Mouse (Mus musculus): Measurements from ENCODE around the gene Zfp831.

The Zfp831 gene

DNA sequence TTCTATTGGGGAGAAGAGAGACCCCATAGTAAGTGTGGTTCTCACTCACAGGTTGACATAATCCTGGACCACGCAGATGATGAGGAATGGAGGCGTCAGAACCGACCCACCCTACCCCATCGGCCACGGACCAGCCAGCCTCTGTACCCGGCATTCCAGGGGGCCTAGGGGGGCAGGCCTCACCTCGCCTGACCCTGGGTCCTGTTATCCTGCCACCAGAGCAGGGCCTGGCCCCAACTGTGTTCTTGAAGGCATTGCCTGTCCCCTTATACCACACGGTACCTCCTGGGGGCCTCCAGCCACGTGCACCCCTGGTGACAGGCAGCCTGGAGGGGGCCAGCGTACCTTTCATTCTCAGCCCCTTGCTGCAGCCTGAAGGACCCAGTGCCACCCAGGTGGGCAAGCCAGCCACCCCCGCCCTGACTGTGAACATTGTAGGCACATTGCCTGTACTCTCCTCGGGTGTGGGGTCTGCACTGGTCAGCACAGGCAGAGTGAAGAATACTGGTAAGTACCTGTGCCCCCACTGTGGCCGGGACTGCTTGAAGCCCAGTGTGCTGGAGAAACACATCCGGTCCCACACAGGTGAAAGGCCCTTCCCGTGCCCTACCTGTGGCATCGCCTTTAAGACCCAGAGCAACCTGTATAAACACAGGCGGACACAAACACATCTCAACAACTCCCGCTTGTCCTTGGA lies at the start of gene Zfp831:
Gene Zfp831 (plus strand): TSS at position 87 of the 697 bp plus-strand sequence.
- DNase-seq: no peak

DNA sequence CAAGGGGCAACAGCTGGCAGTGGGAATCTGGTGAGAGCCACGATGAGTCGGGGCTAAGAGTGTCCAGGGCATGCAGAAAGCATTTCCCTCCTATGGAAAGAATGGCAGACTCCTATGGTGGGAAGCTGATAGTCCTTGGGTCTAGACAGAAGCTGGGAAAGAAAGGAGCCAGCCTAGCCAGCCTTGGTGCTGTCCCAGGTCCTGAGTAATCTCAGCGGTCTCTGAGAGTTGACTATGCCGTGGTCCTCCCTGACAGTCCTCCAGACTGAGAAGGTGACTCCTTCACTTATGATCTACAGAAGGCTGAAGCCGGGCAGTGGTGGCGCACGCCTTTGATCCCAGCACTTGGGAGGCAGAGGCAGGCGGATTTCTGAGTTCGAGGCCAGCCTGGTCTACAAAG lies 48.4 kb upstream of the Zfp831 start:
- DNase-seq: no peak

DNA sequence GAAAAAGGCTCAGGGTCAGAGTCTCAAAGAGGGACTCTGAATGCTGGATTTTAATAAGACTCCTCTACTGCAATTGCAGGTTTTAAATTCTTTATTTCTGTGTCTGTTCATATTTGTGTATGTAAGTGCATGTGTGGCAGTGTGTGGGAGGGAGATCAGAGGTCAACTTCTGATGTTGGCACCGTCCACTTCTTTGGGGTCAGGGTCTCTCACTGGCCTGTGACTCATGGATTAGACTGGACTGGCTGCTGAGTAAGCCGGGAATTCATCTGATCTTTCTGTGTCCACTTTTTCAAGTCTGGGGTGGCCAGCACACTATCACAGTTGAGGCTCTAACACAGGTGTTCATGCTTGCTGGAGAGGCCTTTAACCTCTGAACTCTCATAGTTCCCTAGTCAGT lies 47.7 kb upstream of the Zfp831 start:
- no peak for DNase-seq

DNA sequence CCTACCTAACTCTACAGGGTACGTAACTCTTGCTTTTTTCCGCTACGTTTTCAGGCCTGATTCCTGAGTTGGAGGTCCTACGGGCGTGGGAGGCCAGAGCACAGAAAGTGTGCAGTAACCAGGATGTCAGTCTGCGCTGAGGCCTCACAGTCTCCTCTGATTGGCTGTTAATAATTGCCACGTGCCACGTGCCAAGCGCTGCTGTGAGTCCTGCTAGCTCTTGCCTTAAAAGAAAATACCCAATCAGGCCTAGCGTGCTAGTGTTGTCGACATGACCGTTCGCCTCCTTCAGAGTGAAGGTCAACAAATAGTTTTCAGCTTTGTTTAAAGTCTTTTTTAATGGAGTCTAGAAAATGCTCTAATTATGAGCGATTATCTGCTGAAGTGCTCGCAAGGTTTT lies 46.9 kb upstream of the Zfp831 start:
- DNase-seq: no peak

DNA sequence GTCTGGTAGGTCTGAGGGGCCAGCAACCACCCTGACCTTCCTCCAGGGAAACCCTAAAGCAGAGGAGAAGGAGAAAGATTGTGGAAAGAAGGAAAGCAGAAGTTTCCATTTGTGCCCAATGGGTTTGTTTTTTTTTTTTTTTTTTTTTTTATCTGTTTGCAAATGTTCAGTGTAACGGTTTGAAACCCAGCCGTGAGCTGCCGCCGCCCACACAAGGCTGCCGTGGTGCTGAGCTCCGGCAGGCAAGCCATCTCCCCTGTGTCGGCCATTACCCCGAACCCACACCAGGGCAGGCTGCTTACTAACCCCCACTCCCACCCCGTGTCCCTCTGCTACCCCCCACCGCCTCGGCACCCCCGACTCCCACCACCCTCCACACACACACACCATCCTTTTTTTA lies 44.9 kb upstream of the Zfp831 start:
- peak; percentile 60 for DNase-seq

DNA sequence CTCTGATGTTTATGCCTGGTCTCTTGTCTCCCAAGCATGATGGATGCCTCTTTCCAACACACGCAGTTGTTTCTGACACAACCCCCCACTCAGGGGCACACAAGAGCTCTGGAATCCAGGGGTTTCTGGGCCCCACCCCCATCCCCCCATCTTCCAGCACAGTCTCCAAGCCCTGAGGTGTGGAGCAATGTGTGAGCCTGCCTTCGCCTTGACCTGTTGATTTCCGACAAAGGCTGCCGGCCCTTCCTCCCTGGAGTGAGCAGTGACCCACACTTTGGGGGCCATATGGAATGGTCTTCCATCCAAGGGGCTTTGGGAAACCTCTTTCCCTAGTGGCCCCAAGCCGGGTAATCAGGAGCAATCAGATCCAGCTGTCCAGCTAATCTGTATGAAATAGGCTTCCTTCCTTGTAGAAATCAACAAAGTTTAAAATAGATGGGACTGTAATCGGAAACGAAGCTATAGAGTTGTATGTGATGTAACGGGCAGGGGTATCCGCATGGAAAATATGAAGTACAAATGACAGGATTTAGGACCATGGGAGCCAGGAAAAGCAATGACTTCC lies 44.2 kb upstream of the Zfp831 start:
- no peak for DNase-seq

DNA sequence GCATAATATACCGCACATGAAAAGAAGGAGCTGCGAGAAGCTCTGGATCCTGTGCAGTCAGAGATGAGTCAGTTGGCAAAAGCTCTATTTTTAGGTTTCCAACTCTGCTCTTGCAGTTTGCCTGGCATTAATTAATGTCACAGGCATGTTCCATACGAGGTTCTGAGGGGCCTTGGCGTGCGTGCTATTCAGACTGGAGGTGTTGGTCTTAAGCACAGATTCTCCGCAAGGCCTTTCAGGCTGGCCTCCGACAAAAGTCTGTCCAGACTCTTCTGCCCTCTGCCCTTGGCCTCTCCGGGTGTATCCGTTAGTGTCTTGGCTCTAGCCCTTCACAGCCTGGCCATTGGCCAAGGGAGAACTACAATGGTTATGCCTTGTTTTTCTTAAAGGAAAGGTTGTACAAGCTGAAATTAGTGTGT lies 43.5 kb upstream of the Zfp831 start:
- DNase-seq: no peak

DNA sequence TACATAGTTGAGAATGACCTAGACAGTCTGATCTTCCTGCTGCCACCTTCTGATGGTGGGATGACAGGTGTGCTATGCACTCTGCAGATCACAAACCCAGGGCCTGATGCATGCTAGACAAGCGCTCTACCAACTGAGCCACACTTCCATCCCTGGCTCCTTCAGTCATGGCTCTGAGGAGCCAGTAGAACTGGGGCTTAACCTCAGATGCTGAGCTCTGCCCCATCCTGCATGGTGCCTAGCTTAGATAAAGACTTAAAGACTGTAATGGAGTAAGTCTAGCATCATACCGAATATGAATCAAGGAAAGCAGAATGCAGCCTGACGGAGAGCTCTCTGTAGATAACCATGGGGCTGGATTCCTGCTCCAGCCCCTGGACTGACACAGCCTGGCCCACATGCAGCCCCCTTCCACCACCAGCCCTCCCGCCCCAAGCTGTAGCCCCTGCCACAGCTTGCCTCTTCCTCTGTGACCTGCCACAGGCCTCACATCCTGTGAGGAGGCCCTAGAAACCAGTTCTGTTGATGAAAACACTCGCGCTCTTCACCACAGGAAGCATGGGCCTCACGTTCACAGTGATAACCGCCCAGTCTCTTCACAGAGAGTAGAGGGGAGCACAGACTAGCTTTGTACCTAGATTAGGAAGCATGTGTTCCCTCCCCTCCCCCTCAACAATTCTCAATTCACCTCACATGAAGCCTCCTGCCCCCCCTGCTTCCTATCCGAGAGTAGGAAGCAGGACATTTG lies 41.2 kb upstream of the Zfp831 start:
- peak; percentile 79 for DNase-seq

DNA sequence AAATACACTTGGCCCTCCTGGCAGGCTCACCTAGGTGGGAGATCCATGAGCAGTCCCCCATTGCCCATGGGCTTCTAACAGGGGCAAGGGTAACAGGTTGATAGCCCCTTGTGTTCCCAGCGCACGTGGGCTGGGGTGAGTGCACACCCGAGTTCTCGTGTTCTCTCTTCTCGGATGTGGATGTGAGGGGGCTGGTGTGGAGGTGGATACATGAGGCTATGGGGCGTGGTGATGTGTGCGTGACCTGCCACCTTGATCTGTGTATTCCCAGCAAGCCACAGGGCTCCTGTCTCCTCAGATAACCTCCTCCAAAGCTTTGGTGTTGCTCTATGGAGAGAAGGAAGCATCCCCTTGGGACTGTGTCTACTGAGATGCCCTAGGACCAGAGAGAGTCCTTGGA lies 40.0 kb upstream of the Zfp831 start:
- no peak for DNase-seq

DNA sequence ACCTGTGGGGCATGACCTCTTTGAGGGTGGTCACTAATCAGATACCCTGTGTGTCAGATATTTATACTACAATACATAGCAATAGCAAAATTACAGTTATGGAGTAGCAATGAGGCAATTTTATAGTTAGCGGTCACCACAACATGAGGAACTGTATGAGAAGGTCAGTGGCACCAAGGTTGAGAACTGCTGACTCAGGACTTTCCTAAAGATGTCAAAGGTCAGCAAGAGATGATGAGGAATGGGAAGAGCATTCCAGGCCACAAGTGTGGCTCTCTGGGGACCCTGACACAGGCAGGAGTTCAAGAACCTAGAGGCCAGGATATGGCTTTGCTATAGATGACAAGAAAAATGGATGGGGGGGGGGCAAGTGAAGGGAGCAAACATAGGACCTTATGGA lies 38.3 kb upstream of the Zfp831 start:
- DNase-seq: no peak

DNA sequence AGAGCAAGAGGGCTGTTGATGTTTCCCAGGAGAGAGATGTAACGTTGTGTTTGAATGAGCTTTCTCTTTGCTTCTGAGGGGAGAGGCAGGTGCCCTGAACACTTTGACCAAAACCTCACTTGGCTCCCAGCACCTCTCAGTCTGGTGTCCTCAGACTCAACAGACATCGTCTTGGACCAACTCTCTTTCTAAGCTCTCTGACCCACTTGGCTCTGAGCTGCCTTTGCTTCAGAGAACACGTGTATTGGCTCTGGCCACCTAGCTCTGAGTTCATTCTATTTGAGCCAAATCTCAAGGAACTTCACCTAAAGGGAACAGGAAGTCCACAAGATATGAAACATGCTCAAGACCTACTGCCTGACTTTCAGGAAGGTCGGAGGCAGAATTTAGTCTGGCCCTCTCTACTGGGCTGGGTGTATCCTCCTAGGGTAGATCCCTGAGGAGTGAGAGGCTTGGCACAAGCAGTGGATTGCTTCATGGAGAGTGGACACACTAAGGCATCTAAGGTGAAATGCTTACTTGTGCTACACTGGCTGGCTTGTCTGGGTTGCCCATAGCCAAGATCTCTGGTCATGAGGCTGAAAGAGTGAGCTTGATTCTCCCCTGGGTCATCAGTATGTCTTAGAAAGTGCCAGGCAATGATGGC lies 37.8 kb upstream of the Zfp831 start:
- no peak for DNase-seq

DNA sequence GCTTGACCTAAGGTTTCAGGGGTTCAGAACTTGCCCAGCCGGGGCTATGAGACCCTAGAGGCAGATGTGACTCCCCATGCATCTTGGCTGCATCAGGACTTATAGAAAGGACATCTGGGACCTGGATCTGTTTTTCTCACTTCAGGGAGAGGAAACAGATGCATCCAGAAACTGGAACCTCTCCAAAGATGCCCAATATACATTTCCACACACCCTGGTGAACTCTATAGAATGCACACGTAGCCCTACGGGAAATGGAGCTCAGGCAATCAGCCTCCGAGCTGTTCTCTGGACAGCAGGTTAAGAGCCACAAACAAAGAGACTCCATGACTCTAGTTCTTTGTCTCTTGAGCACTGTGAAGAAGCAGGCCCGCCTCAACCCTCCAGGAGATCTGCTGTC lies 37.0 kb upstream of the Zfp831 start:
- DNase-seq: no peak

DNA sequence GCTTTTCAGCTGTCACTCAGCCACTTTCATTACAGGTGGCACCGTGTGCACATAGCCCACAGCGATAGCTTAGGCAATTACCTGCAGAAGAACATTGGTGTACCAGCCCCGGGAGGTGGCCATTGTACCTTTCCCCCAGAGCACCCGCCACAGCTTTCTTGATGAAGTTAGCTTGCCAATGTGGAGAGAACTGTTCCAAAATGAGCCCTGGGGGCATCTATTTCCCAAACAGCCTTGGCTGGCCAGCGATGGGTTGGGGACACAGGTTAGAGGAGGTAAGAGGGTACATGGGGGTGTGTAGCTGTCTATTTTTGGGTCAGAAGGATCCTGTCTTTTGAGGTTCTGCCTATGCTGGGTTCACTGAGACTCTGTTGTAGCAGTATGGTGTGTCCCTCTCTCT lies 33.4 kb upstream of the Zfp831 start:
- no peak for DNase-seq

DNA sequence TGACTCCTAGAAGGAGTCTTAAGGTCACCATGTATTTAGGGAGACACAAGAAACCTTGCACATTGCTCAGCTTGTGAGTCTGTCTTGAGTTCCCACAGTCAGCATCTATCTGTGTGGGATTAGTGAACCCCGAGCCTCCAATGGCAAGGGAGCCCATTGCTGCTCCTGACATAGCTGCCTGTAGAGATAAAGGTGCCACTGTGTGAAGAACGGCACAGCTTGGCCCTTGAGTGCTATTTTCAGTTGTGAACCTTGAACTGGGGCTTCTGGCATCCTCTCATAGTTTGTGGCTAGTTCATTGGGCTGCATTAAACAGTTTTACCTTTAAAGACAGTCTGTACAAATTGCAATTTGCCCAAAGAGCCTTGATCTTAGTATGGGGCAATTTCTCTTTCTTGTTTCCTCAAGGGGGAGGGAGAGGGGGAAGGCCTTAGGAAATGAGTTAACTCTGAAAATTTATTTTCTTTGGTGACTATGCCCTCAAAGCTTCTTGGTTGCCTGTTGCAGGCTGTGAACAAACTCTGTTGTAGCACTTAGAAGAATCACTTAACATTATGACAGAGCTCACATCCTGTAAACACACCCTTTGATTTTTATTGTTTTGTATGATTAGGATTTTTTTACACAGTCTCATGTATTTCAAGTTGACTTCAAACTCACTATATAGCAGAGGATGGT lies 30.8 kb upstream of the Zfp831 start:
- DNase-seq: no peak

DNA sequence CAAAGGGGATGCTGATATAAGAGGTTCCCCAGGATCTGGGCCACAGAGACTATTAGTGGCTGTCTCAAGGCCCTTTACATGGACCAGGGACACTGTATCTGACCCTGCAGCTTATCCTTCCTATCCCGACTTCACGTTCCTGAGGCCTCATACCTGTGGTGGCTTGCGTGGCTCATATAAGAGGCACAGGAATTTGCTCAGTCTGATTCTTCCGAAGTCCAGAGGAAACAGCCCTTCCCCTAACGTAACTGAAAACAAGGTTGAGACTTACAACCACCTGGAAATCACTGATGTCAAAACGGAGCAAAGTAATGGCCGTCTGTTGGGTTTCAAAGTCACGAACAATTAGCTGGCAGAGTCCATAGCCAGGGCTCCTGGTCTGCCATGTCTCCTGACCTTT lies 30.1 kb upstream of the Zfp831 start:
- DNase-seq: no peak

DNA sequence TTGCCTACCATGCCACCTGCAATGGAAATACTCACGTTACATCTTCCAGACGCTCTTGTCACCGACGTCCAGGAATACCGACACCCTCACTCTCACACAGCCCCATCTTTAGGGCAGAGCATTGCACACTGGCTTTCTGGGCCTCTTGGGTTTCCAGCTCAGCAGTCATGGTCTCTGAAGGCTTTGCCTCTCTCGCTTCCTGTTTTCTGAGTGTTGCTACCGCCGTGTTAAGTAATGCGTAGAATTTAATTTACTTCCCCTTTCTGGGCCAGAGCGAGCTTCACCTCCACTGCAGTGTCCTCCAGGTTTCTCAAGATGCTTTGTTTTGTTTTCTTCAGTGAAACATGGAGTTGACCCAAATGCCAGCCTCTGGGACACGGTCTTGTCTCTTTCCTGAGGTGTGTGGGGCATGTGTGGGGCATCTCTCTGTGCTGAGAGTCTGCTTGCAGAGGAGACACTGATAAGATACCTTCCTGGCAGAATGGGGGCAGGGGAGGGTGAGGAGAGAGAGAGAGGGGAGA lies 29.4 kb upstream of the Zfp831 start:
- DNase-seq: peak; percentile 68

DNA sequence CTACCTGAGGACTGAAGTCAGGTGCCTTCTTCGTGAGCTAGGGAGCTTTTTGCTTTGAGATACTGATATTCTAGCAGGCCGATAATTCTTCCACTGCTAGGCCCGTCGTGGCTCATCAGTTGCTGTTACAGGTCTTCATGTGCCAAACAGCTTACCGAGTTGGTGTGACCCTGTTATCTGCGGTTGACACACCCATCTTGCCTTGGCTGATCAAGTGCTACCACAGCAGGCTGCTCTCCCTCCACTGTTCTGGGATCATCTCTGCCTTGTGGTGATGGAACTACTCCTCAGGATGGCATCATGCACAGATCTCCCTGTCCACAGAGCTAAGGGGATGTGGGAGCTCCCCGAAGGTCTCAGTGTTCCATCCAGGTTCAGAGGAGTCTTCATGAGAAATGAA lies 21.5 kb upstream of the Zfp831 start:
- peak; percentile 3 for DNase-seq

DNA sequence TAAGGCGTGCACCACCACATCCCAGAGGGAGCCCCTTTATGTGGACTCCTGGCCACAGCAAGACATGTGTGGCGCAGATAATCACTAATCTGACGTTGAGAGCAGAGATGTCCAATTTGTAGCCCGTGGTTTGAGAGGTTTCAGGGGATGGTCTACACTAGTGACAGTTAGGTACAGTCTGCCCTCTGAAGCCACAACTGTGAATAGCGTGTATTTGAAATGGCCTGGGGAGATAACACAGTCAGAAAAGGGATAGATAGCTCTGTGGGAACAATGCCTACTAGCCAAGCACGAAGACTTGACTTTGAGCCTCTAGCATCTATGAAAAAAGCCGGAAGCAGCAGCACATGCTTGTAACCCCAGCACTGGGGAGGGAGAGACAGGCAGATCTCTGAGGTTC lies 18.9 kb upstream of the Zfp831 start:
- no peak for DNase-seq

DNA sequence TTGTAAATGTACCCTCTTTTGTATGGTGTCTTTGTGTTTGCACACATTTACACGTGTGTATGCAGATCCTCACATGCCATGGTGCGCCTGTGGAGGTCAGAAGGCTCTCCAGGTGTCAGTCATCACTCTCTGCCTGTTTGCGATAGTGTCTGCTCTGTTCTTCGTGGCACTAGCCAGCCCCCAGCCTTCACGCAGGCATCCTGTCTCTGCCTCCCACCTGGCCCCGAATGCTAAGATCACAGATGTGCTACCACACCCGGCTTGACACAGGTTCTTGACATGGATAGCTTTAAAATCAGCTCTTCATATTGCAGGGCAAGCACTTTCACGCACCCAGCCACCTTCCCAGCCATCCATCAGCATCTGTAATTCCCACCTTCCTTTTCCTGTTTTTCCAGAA lies 16.3 kb upstream of the Zfp831 start:
- peak; percentile 51 for DNase-seq

DNA sequence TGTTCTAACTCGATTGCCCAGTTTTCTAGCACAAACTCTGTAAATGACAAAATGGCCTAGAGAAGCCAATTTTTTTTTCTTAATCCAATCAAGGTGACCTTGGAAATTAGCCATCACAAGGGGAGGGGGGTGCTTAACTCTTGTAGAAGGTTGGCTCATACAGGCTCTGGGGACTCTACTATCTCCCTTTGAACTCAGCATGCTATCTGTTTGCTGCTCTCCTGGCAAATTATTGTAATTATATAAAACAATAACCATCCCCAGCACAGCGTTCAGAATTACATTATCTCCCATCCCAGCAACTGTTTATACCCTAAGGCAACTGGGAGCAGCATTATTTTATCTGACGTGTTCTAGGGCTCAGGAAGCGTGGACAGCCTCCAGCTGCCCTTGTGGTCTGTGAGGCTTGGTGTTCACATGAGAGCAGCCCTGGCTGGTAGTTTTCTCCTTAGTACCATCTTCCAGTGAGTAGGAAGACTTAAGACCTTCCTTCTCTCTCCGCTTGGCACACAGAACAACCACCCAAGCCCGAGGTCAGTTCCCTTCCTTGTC lies 14.0 kb upstream of the Zfp831 start:
- no peak for DNase-seq

DNA sequence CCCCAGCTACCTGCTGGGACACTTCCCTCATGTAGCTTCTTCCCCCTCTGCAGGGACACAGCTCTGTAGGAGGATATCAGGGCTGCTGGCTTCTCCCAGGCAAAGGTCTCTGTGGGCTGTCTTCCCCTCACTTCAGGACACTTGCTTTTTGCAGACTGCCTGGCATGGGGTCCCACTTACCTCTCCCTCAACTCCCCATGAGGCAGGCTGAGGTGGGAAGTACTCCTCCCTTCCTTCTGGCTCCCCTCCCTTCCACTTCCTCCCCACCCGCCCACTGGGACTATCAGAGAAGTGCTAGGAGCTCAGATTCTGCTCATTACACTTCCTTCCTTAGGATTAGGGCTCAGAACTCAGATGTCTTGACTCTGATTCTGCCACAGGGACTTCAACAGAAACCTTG lies 6.6 kb upstream of the Zfp831 start:
- DNase-seq: no peak

DNA sequence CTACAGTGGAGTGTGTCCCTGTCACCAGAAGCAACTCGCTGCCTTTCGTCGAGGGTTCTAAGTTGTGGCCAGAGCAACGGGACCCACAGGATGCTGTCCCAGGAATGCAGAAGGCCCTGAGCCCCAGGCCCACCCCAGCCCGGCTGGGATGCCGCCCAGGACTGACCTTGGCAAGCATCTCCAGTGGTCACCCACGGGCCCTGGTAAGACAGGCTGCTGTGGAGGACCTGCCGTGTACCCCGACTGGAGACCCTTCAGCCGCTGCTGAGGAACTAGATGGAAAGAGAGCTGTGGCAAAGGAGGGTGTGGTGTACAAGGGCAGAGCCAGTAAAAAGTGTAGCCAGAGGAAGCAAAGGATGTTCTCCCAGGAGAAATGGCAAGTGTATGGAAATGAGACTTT lies 1.6 kb downstream of the Zfp831 start:
- no peak for DNase-seq

DNA sequence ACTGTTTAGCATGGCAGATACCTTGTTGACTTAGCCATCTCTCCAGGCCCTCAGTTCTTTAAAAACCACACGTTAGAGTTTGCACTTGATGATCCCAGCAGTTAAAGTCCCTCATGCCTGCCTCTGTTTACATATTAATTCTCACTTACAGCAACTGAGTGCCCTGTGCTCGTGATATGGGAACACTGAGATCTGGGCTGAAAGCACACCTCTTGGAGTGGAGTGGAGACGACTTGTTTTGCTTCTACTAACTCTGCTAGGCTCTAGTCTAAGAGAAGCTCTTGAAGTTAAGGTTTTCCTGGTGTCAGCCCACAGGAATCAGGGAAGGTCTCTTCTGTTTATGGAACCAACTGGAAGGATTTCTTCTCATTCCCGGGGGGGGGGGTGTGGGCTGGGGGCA lies 9.5 kb downstream of the Zfp831 start:
- DNase-seq: no peak

Data from thymus, postnatal 4 days (tissue).